Mouse (Mus musculus) CH12.LX (cell line): Measurements from ENCODE around the gene Habp4. TPM values are rescaled to one million over a fixed set of nuclear protein-coding genes. Genes with fewer than 3 reads are reported as not detected.

Experiments used
- DNase-seq: peaks from one replicate; pipeline ENCODE4 v3.0.0-alpha.2; 2013; ENCODE audit errors: extremely low read depth
- H3K27ac ChIP-seq: 2 replicates; pipeline ENCODE4 v1.5.1; 2012; ENCODE audit warnings: low read depth, mild to moderate bottlenecking, control low read depth, moderate library complexity; ENCODE audit not compliant: insufficient read depth
- H3K27me3 ChIP-seq: replicated peaks from 2 replicates; pipeline ENCODE3; 2012; ENCODE audit warnings: inconsistent platforms
- H3K36me3 ChIP-seq, 2 experiments: replicated peaks in 1 of 2; 2 replicates each; pipeline versions ENCODE3 to v1.6.1; 2012; ENCODE audit warnings: inconsistent platforms in 1 of 2, low read length in 1 of 2, mild to moderate bottlenecking in 1 of 2, mixed read lengths in 1 of 2, moderate library complexity in 1 of 2; ENCODE audit not compliant: control insufficient read depth in 1 of 2, insufficient read depth in 1 of 2
- H3K4me1 ChIP-seq, 2 experiments: 2 replicates each; pipeline ENCODE4 v1.6.1; 2012; ENCODE audit warnings: inconsistent platforms in 1 of 2, moderate library complexity in 1 of 2; ENCODE audit not compliant: insufficient read depth in 2 of 2, control insufficient read depth in 1 of 2
- H3K4me2 ChIP-seq: 2 replicates; pipeline ENCODE4 v1.6.1; 2012; ENCODE audit warnings: low read depth, mild to moderate bottlenecking, control low read depth; ENCODE audit not compliant: poor library complexity, insufficient read depth, severe bottlenecking
- H3K4me3 ChIP-seq, 3 experiments: fragments of 150-350 bp in 1 of 3; sonication (generic) in 1 of 3; replicated peaks in 1 of 3; 2 replicates each; pipeline versions ENCODE3 to v1.5.1; 2011 to 2012; ENCODE audit warnings: low read depth in 2 of 3, low read length in 2 of 3, mild to moderate bottlenecking in 2 of 3, moderate library complexity in 2 of 3, control low read depth in 1 of 3, improper control_type of control experiment in 1 of 3, inconsistent platforms in 1 of 3, mixed read lengths in 1 of 3; ENCODE audit not compliant: poor library complexity in 1 of 3
- H3K79me2 ChIP-seq: replicated peaks from 2 replicates; pipeline ENCODE4 v1.6.1; 2012; ENCODE audit warnings: mild to moderate bottlenecking, moderate library complexity; ENCODE audit not compliant: control insufficient read depth, poor library complexity, insufficient read depth, severe bottlenecking; ENCODE audit errors: extremely low read depth
- H3K9ac ChIP-seq: 2 replicates; pipeline ENCODE4 v1.6.1; 2012; ENCODE audit warnings: low read depth, mild to moderate bottlenecking, control low read depth, moderate library complexity; ENCODE audit not compliant: insufficient read depth
- H3K9me3 ChIP-seq: replicated peaks from 2 replicates; pipeline ENCODE3; 2012; ENCODE audit warnings: low read length, inconsistent platforms, mixed read lengths
- BHLHE40 ChIP-seq: IDR thresholded peaks from 2 replicates; pipeline ENCODE4 v1.6.1; 2011; ENCODE audit warnings: mild to moderate bottlenecking, low read depth, low read length, improper control_type of control experiment
- CHD1 ChIP-seq: IDR thresholded peaks from 2 replicates; pipeline ENCODE4 v1.6.1; 2012; ENCODE audit warnings: low read depth, low read length, improper control_type of control experiment, inconsistent platforms
- CTCF ChIP-seq, 2 experiments: IDR thresholded peaks in 1 of 2; conservative IDR thresholded peaks in 1 of 2; 2 replicates each; pipeline ENCODE4 v1.5.1; 2011 to 2012; ENCODE audit warnings: low read depth in 2 of 2, low read length in 2 of 2, improper control_type of control experiment in 1 of 2, inconsistent platforms in 1 of 2, mild to moderate bottlenecking in 1 of 2, moderate library complexity in 1 of 2
- JUND ChIP-seq: conservative IDR thresholded peaks from 2 replicates; pipeline ENCODE4 v1.6.1; 2011; ENCODE audit warnings: low read depth, low read length, improper control_type of control experiment
- MAX ChIP-seq: IDR thresholded peaks from 2 replicates; pipeline ENCODE4 v1.6.1; 2011; ENCODE audit warnings: low read length, improper control_type of control experiment
- MXI1 ChIP-seq: IDR thresholded peaks from 2 replicates; pipeline ENCODE4 v1.6.1; 2011; ENCODE audit warnings: mild to moderate bottlenecking, low read depth, low read length, improper control_type of control experiment
- MYC ChIP-seq: IDR thresholded peaks from 2 replicates; pipeline ENCODE4 v1.6.1; 2011; ENCODE audit warnings: low read depth, mild to moderate bottlenecking, improper control_type of control experiment, low read length
- POLR2A ChIP-seq: IDR thresholded peaks from 2 replicates; pipeline ENCODE4 v1.6.1; 2011; ENCODE audit warnings: low read depth, mild to moderate bottlenecking, improper control_type of control experiment, low read length
- POLR2AphosphoS2 ChIP-seq: IDR thresholded peaks from 2 replicates; pipeline ENCODE4 v1.6.1; 2011; ENCODE audit warnings: low read depth, low read length, improper control_type of control experiment
- RAD21 ChIP-seq: IDR thresholded peaks from 2 replicates; pipeline ENCODE4 v1.6.1; 2011; ENCODE audit warnings: low read depth, mild to moderate bottlenecking, low read length, improper control_type of control experiment, moderate library complexity
- RCOR1 ChIP-seq: conservative IDR thresholded peaks from 2 replicates; pipeline ENCODE4 v1.6.1; 2012; ENCODE audit warnings: low read depth, mild to moderate bottlenecking, inconsistent platforms, low read length, improper control_type of control experiment
- SIN3A ChIP-seq: IDR thresholded peaks from 2 replicates; pipeline ENCODE4 v1.6.1; 2012; ENCODE audit warnings: low read length, improper control_type of control experiment, inconsistent platforms
- ZC3H11A ChIP-seq: IDR thresholded peaks from 2 replicates; pipeline ENCODE4 v1.6.1; 2012; ENCODE audit warnings: low read depth, mild to moderate bottlenecking, inconsistent platforms, low read length, improper control_type of control experiment
- ZKSCAN1 ChIP-seq: IDR thresholded peaks from 2 replicates; pipeline ENCODE4 v1.6.1; 2012; ENCODE audit warnings: low read depth, inconsistent platforms, low read length, improper control_type of control experiment, borderline replicate concordance
- ZMIZ1 ChIP-seq: IDR thresholded peaks from 2 replicates; pipeline ENCODE4 v1.6.1; 2012; ENCODE audit warnings: low read depth, mild to moderate bottlenecking, inconsistent platforms, low read length, improper control_type of control experiment
- dilution Hi-C: fragments of 300-500 bp; cut with MboI; formaldehyde crosslinking; loops from 2 replicates; pipeline ENCODE4 v1.14.3; 2020; ENCODE audit warnings: low sequenced_read_pairs; ENCODE audit not compliant: extremely low pct_unique_long_range_greater_than_20kb, extremely low pct_ligation_motif_present
- in situ Hi-C: fragments of 300-500 bp; cut with MboI; formaldehyde crosslinking; loops from 3 replicates; pipeline ENCODE4 v1.14.3; 2019; ENCODE audit warnings: low sequenced_read_pairs, low pct_ligation_motif_present, low pct_unique_long_range_greater_than_20kb, mixed read lengths
- polyA plus RNA-seq: library from polyadenylated mRNA; unstranded; fragments of >175 nt; gene quantifications from 2 replicates; pipeline ENCODE4 v1.2.1, GENCODE M21; 2012; ENCODE audit warnings: low read depth; ENCODE audit not compliant: insufficient read length
- total RNA-seq, 2 experiments: library from RNA; depleted of rRNA; stranded (reverse); fragments of 300-350 nt in 1 of 2; fragments of >200 nt in 1 of 2; gene quantifications; 2 replicates each; pipeline ENCODE4 v1.2.3; 2012 to 2014

The Habp4 gene
- total and polyA plus RNA-seq, 3 experiments = 3.3 to 3.5 (median 3.3) TPM

DNA sequence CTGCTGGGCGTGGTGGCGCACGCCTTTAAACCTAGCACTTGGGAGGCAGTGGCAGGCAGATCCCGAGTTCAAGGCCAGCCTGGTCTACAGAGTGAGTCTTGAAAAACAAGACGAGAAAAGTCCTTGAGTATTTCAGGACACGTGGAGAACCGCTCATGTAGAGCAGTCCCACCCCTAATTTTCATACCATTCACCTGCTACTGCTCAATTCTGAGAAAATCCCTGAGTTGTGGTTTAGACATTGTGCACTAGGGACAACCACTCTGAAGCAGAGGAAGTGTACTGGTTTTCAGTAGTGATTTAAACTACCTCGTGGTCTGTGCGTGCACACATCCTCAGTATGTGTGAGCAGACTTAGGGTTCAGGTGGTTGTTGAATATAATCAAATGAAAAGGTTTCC lies 24.0 kb downstream of the Habp4 start:
- Histone ChIP-seq H3K9me3 (no peaks in the 10 kb centered on the region), H3K4me2 (no peak overlapping the region), H3K9ac (no peak overlapping the region), H3K79me2 (no peaks in the 10 kb centered on the region), H3K4me1 (peaks cover 7 to 29% of the 10 kb centered on the region in 2 experiments; a peak in 2 of 4 replicates), H3K27me3 (peaks cover 1% of the 10 kb centered on the region), H3K4me3 (no peak overlapping the region)
- dilution Hi-C loops = no loop called here
- peak; percentile 69 for DNase-seq
- 0 out of 2 replicates have a peak, but pooled peaks have one; percentile 32 for TF ChIP-seq MYC
- no peak for TF ChIP-seq JUND
- TF ChIP-seq CTCF (conservative IDR thresholded peaks at IDR 0.05 in 1 of 2, IDR thresholded peaks at IDR 0.05 in 1 of 2; ENCODE audit: low read depth in 2 of 2, low read length in 2 of 2) = no peak
- TF ChIP-seq POLR2AphosphoS2 = no peak
- TF ChIP-seq MAX = peak; percentile 84
- no peak for TF ChIP-seq MXI1
- TF ChIP-seq BHLHE40 = peak; percentile 84
- TF ChIP-seq RCOR1 = 0 out of 2 replicates have a peak, but pooled peaks have one; percentile 35
- no peak for TF ChIP-seq POLR2A
- no peak for TF ChIP-seq CHD1
- TF ChIP-seq RAD21 = no peak
- no peak for TF ChIP-seq SIN3A
- TF ChIP-seq ZMIZ1 = no peak
- TF ChIP-seq, all 38 proteins: peak for 4
- in situ Hi-C loops = loop anchor here (10.0 kb wide), 1 partner anchor 129 kb away; the partner anchor contains the start of gene Aaed1
- Histone ChIP-seq H3K27ac (no peak overlapping the region), H3K36me3 (no peaks in the 10 kb centered on the region)

DNA sequence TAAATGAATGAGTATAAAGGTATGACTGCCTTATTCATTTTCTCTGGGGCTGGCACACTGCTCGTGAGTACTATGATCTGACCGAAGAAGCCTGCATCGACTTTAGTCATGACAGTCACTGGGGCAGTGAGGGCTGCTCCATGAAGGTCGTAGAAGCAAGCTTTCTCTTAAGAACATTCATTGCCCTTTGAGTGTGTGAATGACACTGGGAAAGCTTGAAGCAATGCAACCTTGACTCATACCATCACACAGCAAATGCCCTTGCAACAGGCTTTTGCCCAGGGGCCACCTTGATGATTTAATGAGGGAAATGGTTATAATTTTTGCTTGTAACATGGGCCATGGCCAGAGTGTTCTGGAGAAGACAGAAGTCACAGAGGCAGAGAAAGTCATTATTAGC lies 24.9 kb downstream of the Habp4 start:
- H3K79me2 ChIP-seq = no peaks in the 10 kb centered on the region
- H3K9me3 ChIP-seq = no peaks in the 10 kb centered on the region
- dilution Hi-C loops (no loop called here), in situ Hi-C loops (loop anchor here (10.0 kb wide), 1 partner anchor 128 kb away; the partner anchor contains the start of gene Aaed1)
- peaks cover 1% of the 10 kb centered on the region for H3K27me3 ChIP-seq
- no peak for DNase-seq
- TF ChIP-seq MXI1 (no peak), ZC3H11A (no peak), ZKSCAN1 (no peak), BHLHE40 (no peak)
- H3K9ac ChIP-seq = no peak overlapping the region
- H3K4me2 ChIP-seq = no peak overlapping the region
- H3K27ac ChIP-seq = no peak overlapping the region
- no peaks in the 10 kb centered on the region for H3K36me3 ChIP-seq
- no peak overlapping the region for H3K4me3 ChIP-seq
- peaks cover 7 to 29% of the 10 kb centered on the region in 2 experiments; a peak in 2 of 4 replicates for H3K4me1 ChIP-seq
